Mouse (Mus musculus): ENCODE measurements around the gene Tm9sf2.
"Not testable (repeated sequence)": the region's sequence is repeated elsewhere in the genome, so short reads cannot be mapped to it uniquely, and the experiment has no call there.

Tm9sf2 gene

DNA sequence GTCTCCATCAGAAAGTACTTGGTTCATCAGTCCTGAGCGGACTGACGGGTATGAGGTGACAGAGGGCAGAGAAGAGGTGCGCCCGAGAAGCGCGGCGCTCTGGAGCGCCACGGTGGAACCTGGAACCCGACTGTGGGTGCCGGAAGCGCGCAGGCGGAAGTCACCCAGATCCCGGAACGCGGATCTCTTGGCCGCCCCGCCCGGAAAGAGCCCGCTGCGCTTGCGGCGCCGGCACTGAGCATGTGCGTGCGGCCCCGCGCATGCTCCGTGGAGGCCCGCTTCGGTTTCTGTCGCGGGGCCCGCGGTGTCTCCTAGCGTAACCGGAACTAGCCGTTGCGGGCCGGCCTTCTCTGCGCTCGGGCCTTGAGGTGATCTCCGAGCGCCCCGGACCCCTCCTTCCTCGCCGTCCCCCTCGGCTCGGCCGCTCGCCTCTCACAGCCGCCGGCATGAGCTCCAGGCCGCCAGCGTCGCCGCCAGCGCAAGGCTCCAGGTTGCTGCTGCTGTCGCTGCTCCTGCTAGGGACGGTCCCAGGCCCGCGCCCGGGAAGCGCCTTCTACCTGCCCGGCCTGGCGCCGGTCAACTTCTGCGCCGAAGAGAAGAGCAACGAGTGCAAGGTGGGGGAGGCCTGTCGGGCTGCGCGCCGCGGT is at the start of gene Tm9sf2:
Gene Tm9sf2 (plus strand): TSS at position 217 of the 647 bp plus-strand sequence.
- DNase-seq (ENCODE audit: low spot score in 2 of 2): peak; percentile 87 to 94

DNA sequence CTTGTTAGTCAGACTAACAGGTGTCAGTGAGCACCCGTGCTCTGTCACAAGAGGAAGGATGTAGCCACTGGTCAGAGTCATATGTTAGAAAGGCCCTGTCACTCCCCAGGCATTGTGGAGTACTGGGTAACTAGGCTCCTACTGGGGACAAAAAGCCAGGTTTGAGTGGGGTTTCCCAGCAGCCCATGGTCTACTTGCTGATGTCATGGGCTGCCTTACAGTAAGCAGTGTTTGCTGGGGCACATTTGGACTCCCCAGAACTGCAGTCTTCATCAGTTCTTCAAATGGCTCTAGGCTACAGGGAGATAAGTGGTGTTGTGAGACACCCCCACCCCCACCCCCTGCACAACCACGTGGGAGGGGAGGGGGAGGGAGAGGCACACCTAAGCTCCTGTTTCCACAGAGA is 48.9 kb upstream of the Tm9sf2 start:
- DNase-seq (ENCODE audit: low spot score in 2 of 2): no peak

GRCm38 (mm10) chr14:122060642-122061041 is 46.2 kb upstream of the Tm9sf2 start:
- DNase-seq (ENCODE audit: low spot score in 2 of 2): peak; percentile 71 to 88

- no peak for DNase-seq (ENCODE audit: low spot score in 2 of 2)
These were observed 45.5 kb upstream of the Tm9sf2 start for GRCm38 (mm10) chr14:122061376-122061775.

- DNase-seq (ENCODE audit: low spot score in 2 of 2): peak in 1 of 2 experiments; percentile 47
These were observed 44.3 kb upstream of the Tm9sf2 start for GRCm38 (mm10) chr14:122062411-122063090.

DNA sequence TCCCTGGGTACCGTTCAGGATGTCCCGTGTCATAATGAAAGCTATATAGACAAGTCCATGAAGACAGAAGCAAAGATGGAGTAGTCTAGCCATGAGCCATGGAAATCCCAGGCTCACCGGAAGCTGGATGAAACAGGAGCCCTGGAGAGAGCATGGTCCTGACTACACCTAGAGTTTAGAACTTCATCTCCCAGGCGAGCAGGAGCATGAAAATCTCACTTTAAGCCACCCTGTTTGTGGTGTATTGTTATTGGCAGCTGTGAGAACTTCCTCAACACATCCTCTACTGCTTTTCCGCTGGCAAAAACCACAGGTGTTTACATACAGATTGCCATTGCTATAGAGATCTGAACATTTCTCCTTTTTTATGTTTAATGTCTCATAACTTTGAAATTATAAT is 43.2 kb upstream of the Tm9sf2 start:
- no peak for DNase-seq (ENCODE audit: low spot score in 2 of 2)

GRCm38 (mm10) chr14:122064519-122064918 is 42.3 kb upstream of the Tm9sf2 start:
- DNase-seq (ENCODE audit: low spot score in 2 of 2): peak; percentile 71 to 85

- DNase-seq (ENCODE audit: low spot score in 2 of 2): peak in 1 of 2 experiments; percentile 41
These were observed 40.6 kb upstream of the Tm9sf2 start for GRCm38 (mm10) chr14:122066243-122066642.

DNA sequence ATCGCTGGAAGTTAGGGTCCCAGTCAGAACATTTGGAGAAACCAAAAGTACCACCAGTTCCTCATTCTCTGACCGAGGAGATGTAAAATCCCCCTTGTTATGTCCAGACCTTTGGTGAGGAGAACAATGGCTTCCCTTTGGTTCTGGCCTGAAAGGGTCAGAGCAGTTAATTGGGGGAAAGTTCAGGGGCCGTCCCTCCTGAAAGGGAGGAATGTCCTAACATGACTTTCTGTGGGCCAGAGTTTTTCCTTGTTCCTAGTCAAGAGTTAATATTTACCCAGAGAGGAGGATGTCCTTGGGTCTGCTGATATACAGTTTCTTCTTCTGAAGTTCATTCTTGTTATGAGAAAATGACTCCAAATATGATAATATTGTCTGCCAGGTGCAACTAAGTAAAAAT is 38.8 kb upstream of the Tm9sf2 start:
- not testable (repeated sequence) for DNase-seq (ENCODE audit: low spot score in 2 of 2)

GRCm38 (mm10) chr14:122068801-122069695 is 37.8 kb upstream of the Tm9sf2 start:
- DNase-seq (ENCODE audit: low spot score in 2 of 2): no peak

DNA sequence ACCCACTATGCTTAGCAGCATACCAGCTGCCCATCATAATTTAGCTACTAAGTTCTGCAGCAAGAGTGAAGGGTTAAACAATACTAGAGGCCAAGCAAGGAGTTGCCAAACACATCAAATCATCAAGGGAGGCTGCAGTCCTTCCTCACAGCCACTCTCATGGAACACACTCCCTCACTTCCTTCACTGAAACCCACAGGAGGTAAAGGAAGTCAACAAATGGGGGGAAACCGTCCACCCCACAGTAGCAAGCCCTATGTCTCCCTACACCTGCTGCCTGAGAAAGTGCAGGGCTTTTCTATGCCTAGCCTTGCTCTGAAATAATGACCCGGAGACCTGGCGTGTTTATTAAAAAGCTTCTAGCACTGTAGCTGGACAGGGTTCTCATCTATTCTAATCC is 36.9 kb upstream of the Tm9sf2 start:
- DNase-seq (ENCODE audit: low spot score in 2 of 2): no peak

- peak in 1 of 2 experiments; percentile 58 for DNase-seq (ENCODE audit: low spot score in 2 of 2)
These were observed 33.4 kb upstream of the Tm9sf2 start for GRCm38 (mm10) chr14:122073422-122073821.

DNA sequence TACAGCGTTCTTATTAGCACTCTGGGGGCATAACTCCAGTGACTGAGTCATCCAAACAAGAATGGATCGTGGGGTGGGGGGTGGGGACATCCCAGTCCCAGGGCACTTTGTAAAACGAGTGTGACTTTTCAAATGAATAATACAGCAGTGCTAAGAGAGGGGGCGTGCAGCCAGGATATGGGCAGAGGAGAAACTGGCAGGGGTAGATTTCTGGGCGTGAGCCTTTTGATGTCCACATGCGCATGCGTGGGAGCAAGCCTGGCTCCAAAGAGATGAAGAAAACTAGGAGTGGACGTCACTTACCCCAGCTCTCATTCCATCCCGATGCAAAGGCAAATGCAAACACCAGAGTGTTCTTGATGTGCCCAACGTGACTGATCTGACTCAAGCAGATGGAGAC is 32.5 kb upstream of the Tm9sf2 start:
- no peak for DNase-seq (ENCODE audit: low spot score in 2 of 2)

- DNase-seq (ENCODE audit: low spot score in 2 of 2): no peak
These were observed 31.2 kb upstream of the Tm9sf2 start for GRCm38 (mm10) chr14:122075485-122076200.

GRCm38 (mm10) chr14:122077017-122077416 is 29.8 kb upstream of the Tm9sf2 start:
- DNase-seq (ENCODE audit: low spot score in 2 of 2): no peak

GRCm38 (mm10) chr14:122079428-122079827 is 27.4 kb upstream of the Tm9sf2 start:
- DNase-seq (ENCODE audit: low spot score in 2 of 2): peak; percentile 64 to 88

- DNase-seq (ENCODE audit: low spot score in 2 of 2): no peak
These were observed 26.9 kb upstream of the Tm9sf2 start for GRCm38 (mm10) chr14:122079921-122080320.

GRCm38 (mm10) chr14:122081308-122081707 is 25.5 kb upstream of the Tm9sf2 start:
- no peak for DNase-seq (ENCODE audit: low spot score in 2 of 2)

GRCm38 (mm10) chr14:122083499-122083898 is 23.3 kb upstream of the Tm9sf2 start:
- DNase-seq (ENCODE audit: low spot score in 2 of 2): no peak

DNA sequence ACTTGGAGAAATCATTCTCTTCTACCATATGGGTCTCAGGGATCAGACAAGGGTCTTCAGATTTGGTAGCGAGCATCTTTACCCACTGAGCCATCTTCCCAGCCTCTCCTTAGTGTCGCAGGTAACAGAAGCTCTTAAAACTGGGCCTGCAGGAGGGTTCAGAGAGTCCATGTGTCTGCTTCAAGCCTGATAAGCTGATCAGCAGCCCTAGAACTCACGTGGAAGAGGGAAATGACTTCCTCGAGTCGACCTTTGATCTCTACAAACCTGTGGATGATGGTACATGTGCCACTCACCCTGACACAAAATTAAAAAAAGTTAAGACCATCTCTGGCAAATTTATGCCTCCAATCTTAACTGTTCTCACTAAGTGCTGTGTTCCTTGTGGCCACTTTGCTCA is 18.9 kb upstream of the Tm9sf2 start:
- DNase-seq (ENCODE audit: low spot score in 2 of 2): no peak

DNA sequence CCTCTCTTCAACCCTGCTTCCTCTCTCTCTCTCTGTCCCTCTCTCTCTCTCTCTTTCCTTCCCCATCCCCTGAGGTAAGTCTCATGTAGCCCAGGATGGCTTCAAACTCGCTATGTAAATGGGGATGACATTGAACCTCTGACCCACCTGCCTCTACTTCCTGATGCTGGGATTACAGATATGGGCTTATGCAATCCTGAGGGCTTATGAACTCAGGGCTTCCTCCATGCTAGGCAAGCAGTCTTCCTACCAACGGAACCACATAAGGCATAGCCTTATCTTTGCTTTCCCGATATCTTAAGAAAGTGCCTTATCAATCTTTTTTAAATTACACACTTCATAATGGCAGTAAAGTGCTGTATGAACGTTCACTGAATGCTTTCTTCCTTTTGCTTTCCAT is 14.5 kb upstream of the Tm9sf2 start:
- no peak for DNase-seq (ENCODE audit: low spot score in 2 of 2)

- DNase-seq (ENCODE audit: low spot score in 2 of 2): no peak
These were observed 10.5 kb upstream of the Tm9sf2 start for GRCm38 (mm10) chr14:122096331-122096730.
